Mouse (Mus musculus): ENCODE measurements around the gene Mknk1.
A peak's percentile ranks its signal among the peaks of the same experiment; 100 is the strongest.

The Mknk1 gene

GRCm38 (mm10) chr4:115890553-115890952 lies 51.6 kb downstream of the Mknk1 start, which contains the start of gene 6430628N08Rik:
TSS of gene 6430628N08Rik (plus strand) at chr4:115890665.
- DNase-seq (ENCODE audit: low spot score in 2 of 2) = no peak

- DNase-seq (ENCODE audit: low spot score in 2 of 2) = no peak
Observed at GRCm38 (mm10) chr4:115894281-115894680, 55.3 kb downstream of the Mknk1 start.

- no peak for DNase-seq (ENCODE audit: low spot score in 2 of 2)
Observed at GRCm38 (mm10) chr4:115897901-115898631, 59.1 kb downstream of the Mknk1 start.

GRCm38 (mm10) chr4:115902816-115903215 lies 63.8 kb downstream of the Mknk1 start:
- peak; percentile 16 to 69 for DNase-seq (ENCODE audit: low spot score in 2 of 2)

GRCm38 (mm10) chr4:115904375-115904774 lies 65.4 kb downstream of the Mknk1 start:
- no peak for DNase-seq (ENCODE audit: low spot score in 2 of 2)

GRCm38 (mm10) chr4:115905701-115906100 lies 66.7 kb downstream of the Mknk1 start:
- DNase-seq (ENCODE audit: low spot score in 2 of 2) = no peak

- DNase-seq (ENCODE audit: low spot score in 2 of 2) = no peak
Observed at GRCm38 (mm10) chr4:115906791-115907190, 67.8 kb downstream of the Mknk1 start.

GRCm38 (mm10) chr4:115907994-115908393 lies 69.0 kb downstream of the Mknk1 start:
- no peak for DNase-seq (ENCODE audit: low spot score in 2 of 2)

GRCm38 (mm10) chr4:115908641-115909040 lies 69.6 kb downstream of the Mknk1 start:
- DNase-seq (ENCODE audit: low spot score in 2 of 2) = no peak

- no peak for DNase-seq (ENCODE audit: low spot score in 2 of 2)
Observed at GRCm38 (mm10) chr4:115911586-115911985, 72.6 kb downstream of the Mknk1 start.

GRCm38 (mm10) chr4:115919911-115920310 lies 80.9 kb downstream of the Mknk1 start:
- DNase-seq (ENCODE audit: low spot score in 2 of 2) = no peak

- no peak for DNase-seq (ENCODE audit: low spot score in 2 of 2)
Observed at GRCm38 (mm10) chr4:115922688-115923087, 83.7 kb downstream of the Mknk1 start.

GRCm38 (mm10) chr4:115923262-115923880 lies 84.4 kb downstream of the Mknk1 start:
- no peak for DNase-seq (ENCODE audit: low spot score in 2 of 2)

- DNase-seq (ENCODE audit: low spot score in 2 of 2) = no peak
Observed at GRCm38 (mm10) chr4:115927637-115928036, 88.6 kb downstream of the Mknk1 start.
